Mouse (Mus musculus) natural killer cell, adult 2 months (primary cell): Measurements from ENCODE around the gene Dclk1.

Experiments used
- DNase-seq, 2 experiments: peaks; one replicate each; pipeline ENCODE4 v3.0.0; 2022; ENCODE audit warnings: low spot score in 2 of 2

The Dclk1 gene

GRCm38 (mm10) chr3:55539811-55540293 lies 297.7 kb downstream of the Dclk1 start:
- DNase-seq: no peak

- DNase-seq: no peak
Observed at GRCm38 (mm10) chr3:55540406-55541140, 298.4 kb downstream of the Dclk1 start.

- DNase-seq: no peak
Observed at GRCm38 (mm10) chr3:55541799-55542198, 299.6 kb downstream of the Dclk1 start.

GRCm38 (mm10) chr3:55542310-55542709 lies 300.1 kb downstream of the Dclk1 start:
- DNase-seq: no peak

GRCm38 (mm10) chr3:55542947-55543346 lies 300.8 kb downstream of the Dclk1 start:
- DNase-seq: no peak

- no peak for DNase-seq
Observed at GRCm38 (mm10) chr3:55543929-55544684, 301.9 kb downstream of the Dclk1 start.

- DNase-seq: no peak
Observed at GRCm38 (mm10) chr3:55545296-55545695, 303.1 kb downstream of the Dclk1 start.

- DNase-seq: no peak
Observed at GRCm38 (mm10) chr3:55545916-55546315, 303.8 kb downstream of the Dclk1 start.

GRCm38 (mm10) chr3:55547106-55547505 lies 304.9 kb downstream of the Dclk1 start:
- DNase-seq: no peak

GRCm38 (mm10) chr3:55549376-55549775 lies 307.2 kb downstream of the Dclk1 start:
- no peak for DNase-seq

GRCm38 (mm10) chr3:55550962-55551361 lies 308.8 kb downstream of the Dclk1 start:
- DNase-seq: no peak

GRCm38 (mm10) chr3:55551912-55552311 lies 309.7 kb downstream of the Dclk1 start:
- no peak for DNase-seq

GRCm38 (mm10) chr3:55553031-55553430 lies 310.9 kb downstream of the Dclk1 start:
- DNase-seq: no peak

- DNase-seq: no peak
Observed at GRCm38 (mm10) chr3:55555848-55556247, 313.7 kb downstream of the Dclk1 start.

- DNase-seq: no peak
Observed at GRCm38 (mm10) chr3:55558570-55558969, 316.4 kb downstream of the Dclk1 start.

- DNase-seq: no peak
Observed at GRCm38 (mm10) chr3:55567476-55567875, 325.3 kb downstream of the Dclk1 start.

- DNase-seq: no peak
Observed at GRCm38 (mm10) chr3:55569539-55569938, 327.4 kb downstream of the Dclk1 start.

- no peak for DNase-seq
Observed at GRCm38 (mm10) chr3:55571034-55571433, 328.9 kb downstream of the Dclk1 start.

GRCm38 (mm10) chr3:55571552-55572296 lies 329.6 kb downstream of the Dclk1 start:
- no peak for DNase-seq

- DNase-seq: no peak
Observed at GRCm38 (mm10) chr3:55572297-55572681, 330.1 kb downstream of the Dclk1 start.

GRCm38 (mm10) chr3:55574003-55574402 lies 331.8 kb downstream of the Dclk1 start:
- no peak for DNase-seq

GRCm38 (mm10) chr3:55587434-55587971 lies 345.3 kb downstream of the Dclk1 start:
- DNase-seq: no peak
